Mouse (Mus musculus): Measurements from ENCODE around the gene Eif2ak3. TPM values are rescaled to one million over a fixed set of nuclear protein-coding genes. Genes with fewer than 3 reads are reported as not detected.

Eif2ak3 gene
- polyA plus RNA-seq, 1 experiment from 2014 or later: 9.6 TPM

DNA sequence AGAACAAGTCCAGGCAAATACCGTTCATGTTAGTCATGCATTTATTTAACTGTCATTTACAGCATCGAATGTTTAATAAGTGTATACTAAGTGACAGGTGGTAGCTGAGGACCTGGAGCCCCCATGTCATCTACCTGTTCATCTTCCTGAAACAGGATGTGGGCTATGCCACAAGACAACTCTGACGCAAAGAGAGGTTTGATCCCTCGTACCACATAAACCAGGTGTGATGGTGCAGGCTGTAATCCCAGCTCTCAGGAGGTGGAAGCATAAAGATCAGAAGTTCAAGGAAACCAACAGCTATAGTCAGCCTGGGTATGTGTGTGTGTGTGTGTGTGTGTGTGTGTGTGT is 19.4 kb upstream of the Eif2ak3 start:
- TF ChIP-seq CTCF (IDR thresholded peaks at IDR 0.05; ENCODE audit: low read depth): no peak
- Histone ChIP-seq H3K4me3 (ENCODE audit: low read depth, low read length) (peak overlapping the region; percentile 35; the same call in 1 of the 2 replicates), H3K36me3 (ENCODE audit: control insufficient read depth, insufficient read depth) (no peaks in the 10 kb centered on the region), H3K4me2 (replicated peaks; ENCODE audit: low read depth) (peak overlapping the region; percentile 72), H3K27ac (ENCODE audit: low read depth, low read length) (peak overlapping the region; percentile 91), H3K4me1 (replicated peaks; ENCODE audit: control insufficient read depth, insufficient read depth, low read length) (peaks cover 6% of the 10 kb centered on the region), H3K9ac (ENCODE audit: low read depth, low read length) (peak overlapping the region; percentile 50; the same call in 1 of the 2 replicates), H3K9me3 (ENCODE audit: control insufficient read depth) (no peaks in the 10 kb centered on the region), H3K27me3 (replicated peaks; ENCODE audit: control insufficient read depth, insufficient read depth, low read length) (no peaks in the 10 kb centered on the region)
- peak; percentile 26 for ATAC-seq
- 22% methylated on average over 4 of the region's 4 CpGs for WGBS

DNA sequence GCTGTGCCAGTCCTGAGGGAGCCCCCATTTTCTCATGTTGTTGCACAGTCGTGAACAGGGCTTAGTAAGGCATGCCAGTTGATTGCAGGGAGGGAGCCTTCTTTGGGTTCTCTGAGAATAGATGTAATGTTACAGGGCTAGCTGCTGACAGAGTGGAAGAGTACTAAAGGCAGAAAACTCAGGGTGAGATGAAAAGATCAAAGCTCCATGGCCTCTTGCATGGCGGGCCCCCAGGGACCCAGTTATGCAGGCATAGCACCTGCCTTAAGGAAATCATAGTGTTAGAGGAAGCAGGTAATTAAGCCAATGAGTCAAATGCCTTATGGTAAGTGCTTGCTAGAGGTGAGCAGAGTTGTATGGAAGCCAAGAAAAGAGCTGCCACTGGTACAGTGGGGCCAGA is 14.9 kb upstream of the Eif2ak3 start:
- Histone ChIP-seq H3K4me3 (ENCODE audit: low read depth, low read length) (no peak overlapping the region), H3K9ac (ENCODE audit: low read depth, low read length) (no peak overlapping the region), H3K4me1 (replicated peaks; ENCODE audit: control insufficient read depth, insufficient read depth, low read length) (no peaks in the 10 kb centered on the region), H3K9me3 (ENCODE audit: control insufficient read depth) (no peaks in the 10 kb centered on the region), H3K27me3 (replicated peaks; ENCODE audit: control insufficient read depth, insufficient read depth, low read length) (no peaks in the 10 kb centered on the region), H3K4me2 (replicated peaks; ENCODE audit: low read depth) (no peak overlapping the region), H3K27ac (ENCODE audit: low read depth, low read length) (no peak overlapping the region), H3K36me3 (ENCODE audit: control insufficient read depth, insufficient read depth) (no peaks in the 10 kb centered on the region)
- WGBS: 52% methylated on average over 2 of the region's 2 CpGs
- ATAC-seq: no peak
- no peak for TF ChIP-seq CTCF (IDR thresholded peaks at IDR 0.05; ENCODE audit: low read depth)

DNA sequence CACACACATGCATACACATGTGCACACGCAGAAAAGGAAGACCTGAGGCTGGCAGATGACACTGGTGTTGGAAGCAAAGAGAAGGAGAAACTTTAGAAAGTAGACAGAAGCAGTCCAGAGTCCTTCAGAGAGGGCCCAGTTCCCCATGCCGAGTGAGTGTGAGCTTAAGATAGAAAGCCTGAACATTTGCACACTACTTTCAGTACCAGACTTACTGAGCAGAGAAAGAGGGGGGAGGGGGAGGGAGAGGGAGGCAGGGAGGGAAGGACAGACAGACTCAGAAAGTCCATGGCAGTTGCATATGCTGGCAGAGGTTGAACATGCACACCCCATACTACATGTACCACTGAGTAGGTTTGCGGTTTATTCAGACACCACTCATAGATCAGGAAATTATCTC is 13.8 kb upstream of the Eif2ak3 start:
- Histone ChIP-seq H3K4me3 (ENCODE audit: low read depth, low read length) (no peak overlapping the region), H3K27ac (ENCODE audit: low read depth, low read length) (no peak overlapping the region), H3K36me3 (ENCODE audit: control insufficient read depth, insufficient read depth) (no peaks in the 10 kb centered on the region), H3K27me3 (replicated peaks; ENCODE audit: control insufficient read depth, insufficient read depth, low read length) (no peaks in the 10 kb centered on the region), H3K4me1 (replicated peaks; ENCODE audit: control insufficient read depth, insufficient read depth, low read length) (no peaks in the 10 kb centered on the region), H3K4me2 (replicated peaks; ENCODE audit: low read depth) (no peak overlapping the region), H3K9ac (ENCODE audit: low read depth, low read length) (no peak overlapping the region), H3K9me3 (ENCODE audit: control insufficient read depth) (no peaks in the 10 kb centered on the region)
- WGBS: 72% methylated on average over 3 of the region's 3 CpGs
- TF ChIP-seq CTCF (IDR thresholded peaks at IDR 0.05; ENCODE audit: low read depth): no peak
- ATAC-seq: no peak

DNA sequence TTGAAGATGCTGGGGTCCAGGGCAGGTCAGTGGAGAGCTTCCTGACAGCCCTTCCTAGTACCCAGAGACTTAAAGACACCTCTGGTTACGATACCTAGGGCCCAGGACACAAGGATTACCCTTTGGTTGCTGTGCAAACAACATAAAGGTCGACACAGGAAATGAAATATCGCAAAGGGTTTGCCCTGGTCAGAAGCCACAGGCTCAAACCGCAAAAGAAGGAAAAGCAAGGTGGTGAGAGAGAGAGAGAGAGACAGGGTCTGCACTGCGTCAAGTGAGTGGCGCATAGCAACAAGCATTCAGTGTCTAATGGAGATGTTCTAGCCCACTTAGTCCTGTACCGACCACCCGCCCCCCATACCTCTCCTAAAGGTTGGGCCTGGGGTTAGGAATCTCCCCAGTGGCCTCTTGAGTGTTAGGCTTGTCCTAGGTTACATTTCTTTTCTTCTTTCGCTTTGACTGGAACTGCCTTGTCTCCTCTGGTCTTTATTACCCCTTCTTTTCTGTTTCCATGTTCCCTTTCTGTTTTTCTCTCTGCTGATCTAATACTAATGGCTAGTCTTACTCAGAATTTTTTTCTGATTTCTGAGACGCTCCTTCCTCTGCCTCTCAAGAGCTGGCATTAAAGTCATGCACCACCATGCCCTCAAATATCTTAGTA is 13.0 kb upstream of the Eif2ak3 start:
- no peaks in the 10 kb centered on the region for H3K4me1 ChIP-seq (replicated peaks; ENCODE audit: control insufficient read depth, insufficient read depth, low read length)
- H3K4me2 ChIP-seq (replicated peaks; ENCODE audit: low read depth): no peak overlapping the region
- H3K9me3 ChIP-seq (ENCODE audit: control insufficient read depth): no peaks in the 10 kb centered on the region
- ATAC-seq: no peak
- no peak overlapping the region for H3K27ac ChIP-seq (ENCODE audit: low read depth, low read length)
- H3K4me3 ChIP-seq (ENCODE audit: low read depth, low read length): no peak overlapping the region
- H3K27me3 ChIP-seq (replicated peaks; ENCODE audit: control insufficient read depth, insufficient read depth, low read length): no peaks in the 10 kb centered on the region
- H3K36me3 ChIP-seq (ENCODE audit: control insufficient read depth, insufficient read depth): no peaks in the 10 kb centered on the region
- no peak overlapping the region for H3K9ac ChIP-seq (ENCODE audit: low read depth, low read length)
- WGBS: 52% methylated on average over 10 of the region's 10 CpGs
- TF ChIP-seq CTCF (IDR thresholded peaks at IDR 0.05; ENCODE audit: low read depth): no peak

DNA sequence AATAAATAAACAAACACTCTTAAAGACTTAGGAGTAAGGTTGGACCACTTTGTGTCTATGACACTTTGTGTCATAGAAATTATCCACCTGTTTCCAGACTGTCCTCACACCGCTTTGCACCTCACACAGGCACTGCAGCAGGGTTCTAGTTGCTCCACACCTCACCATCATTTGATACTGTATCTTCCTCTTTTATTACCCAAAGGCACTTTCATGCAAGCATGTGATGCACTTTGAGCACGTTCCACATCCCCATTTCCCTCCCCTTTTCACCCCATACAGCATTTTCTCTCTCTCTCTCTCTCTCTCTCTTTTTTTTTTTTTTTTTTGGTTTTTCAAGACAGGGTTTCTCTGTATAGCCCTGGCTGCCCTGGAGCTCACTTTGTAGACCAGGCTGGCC is 7.0 kb upstream of the Eif2ak3 start:
- H3K9ac ChIP-seq (ENCODE audit: low read depth, low read length): no peak overlapping the region
- no peaks in the 10 kb centered on the region for H3K27me3 ChIP-seq (replicated peaks; ENCODE audit: control insufficient read depth, insufficient read depth, low read length)
- H3K4me1 ChIP-seq (replicated peaks; ENCODE audit: control insufficient read depth, insufficient read depth, low read length): no peaks in the 10 kb centered on the region
- no peak for ATAC-seq
- no peaks in the 10 kb centered on the region for H3K36me3 ChIP-seq (ENCODE audit: control insufficient read depth, insufficient read depth)
- H3K27ac ChIP-seq (ENCODE audit: low read depth, low read length): no peak overlapping the region
- 72% methylated on average over 2 of the region's 2 CpGs for WGBS
- TF ChIP-seq CTCF (IDR thresholded peaks at IDR 0.05; ENCODE audit: low read depth): no peak
- no peak overlapping the region for H3K4me3 ChIP-seq (ENCODE audit: low read depth, low read length)
- no peaks in the 10 kb centered on the region for H3K9me3 ChIP-seq (ENCODE audit: control insufficient read depth)
- no peak overlapping the region for H3K4me2 ChIP-seq (replicated peaks; ENCODE audit: low read depth)

DNA sequence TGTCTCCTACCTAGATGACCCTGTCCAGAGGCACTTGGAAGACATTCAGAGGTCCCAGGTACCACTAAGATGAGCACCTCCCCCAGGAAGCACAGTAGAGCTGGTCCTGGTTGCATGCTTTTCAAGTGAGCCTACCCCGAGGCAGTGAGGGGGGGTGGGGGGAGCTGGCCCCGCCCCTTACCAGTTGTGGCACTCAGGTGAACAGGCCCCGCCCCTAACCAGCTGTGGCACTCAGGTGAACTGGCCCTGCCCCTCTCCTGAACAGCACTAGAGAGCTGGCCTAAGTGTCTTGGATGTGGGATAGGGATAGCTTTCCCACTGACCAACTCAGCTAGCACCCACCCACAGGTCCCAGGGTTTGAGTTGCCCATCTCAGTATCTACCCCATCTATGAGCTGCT is 5.8 kb upstream of the Eif2ak3 start:
- 39% methylated on average over 3 of the region's 3 CpGs for WGBS
- H3K27ac ChIP-seq (ENCODE audit: low read depth, low read length): no peak overlapping the region
- H3K27me3 ChIP-seq (replicated peaks; ENCODE audit: control insufficient read depth, insufficient read depth, low read length): no peaks in the 10 kb centered on the region
- ATAC-seq: peak; percentile 33; the same call in 1 of the 2 replicates
- no peak overlapping the region for H3K9ac ChIP-seq (ENCODE audit: low read depth, low read length)
- H3K4me3 ChIP-seq (ENCODE audit: low read depth, low read length): no peak overlapping the region
- H3K4me2 ChIP-seq (replicated peaks; ENCODE audit: low read depth): no peak overlapping the region
- 0 out of 2 replicates have a peak, but pooled peaks cover 3% of the 10 kb centered on the region for H3K4me1 ChIP-seq (replicated peaks; ENCODE audit: control insufficient read depth, insufficient read depth, low read length)
- TF ChIP-seq CTCF (IDR thresholded peaks at IDR 0.05; ENCODE audit: low read depth): no peak
- no peaks in the 10 kb centered on the region for H3K9me3 ChIP-seq (ENCODE audit: control insufficient read depth)
- no peaks in the 10 kb centered on the region for H3K36me3 ChIP-seq (ENCODE audit: control insufficient read depth, insufficient read depth)

Data from intestine, postnatal 0 days (tissue).